Mouse (Mus musculus) R1 (cell line): Measurements from ENCODE around the gene Ctsz.

ENCODE experiments used
- DNase-seq: peaks from one replicate; pipeline ENCODE4 v3.0.0-alpha.2; 2018; ENCODE audit warnings: low read depth, low spot score

Gene Ctsz

DNA sequence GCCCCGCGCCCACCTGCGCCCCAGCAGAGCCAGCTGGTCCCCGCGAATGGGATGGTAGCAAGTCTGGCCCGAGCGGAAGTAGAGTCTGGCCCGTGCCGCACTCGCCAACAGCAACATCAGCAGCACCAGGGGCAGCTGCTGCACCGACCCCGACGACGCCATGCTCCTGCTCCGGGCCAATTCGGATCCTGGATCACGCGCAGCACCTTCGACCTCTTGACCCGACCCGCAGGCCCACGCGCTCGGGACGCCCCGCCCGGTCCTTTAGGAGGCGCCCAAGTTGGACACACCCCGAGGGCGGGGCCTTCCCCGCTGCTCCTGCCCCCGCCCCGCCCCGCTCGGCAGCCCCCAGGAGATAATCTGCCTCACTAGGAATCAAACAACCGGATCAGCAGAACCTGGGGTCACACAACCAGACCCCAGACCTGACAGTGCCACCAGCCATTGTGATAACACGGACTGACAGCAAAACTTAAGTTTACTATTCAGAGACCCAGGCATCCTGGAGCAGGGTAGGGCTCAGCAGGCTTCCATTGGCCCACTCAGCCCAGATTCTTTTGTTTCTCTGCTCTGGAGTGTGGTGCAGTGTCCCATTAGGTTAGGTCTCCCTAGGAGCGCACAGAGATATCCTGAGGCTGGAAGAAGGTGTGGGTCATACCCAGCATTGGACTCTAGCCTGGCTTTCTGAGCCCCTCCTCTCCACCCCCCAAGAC is at the start of gene Ctsz:
Ctsz (minus strand) TSS at position 303 of the 713 bp plus-strand sequence.
- DNase-seq, result peak; percentile 80

DNA sequence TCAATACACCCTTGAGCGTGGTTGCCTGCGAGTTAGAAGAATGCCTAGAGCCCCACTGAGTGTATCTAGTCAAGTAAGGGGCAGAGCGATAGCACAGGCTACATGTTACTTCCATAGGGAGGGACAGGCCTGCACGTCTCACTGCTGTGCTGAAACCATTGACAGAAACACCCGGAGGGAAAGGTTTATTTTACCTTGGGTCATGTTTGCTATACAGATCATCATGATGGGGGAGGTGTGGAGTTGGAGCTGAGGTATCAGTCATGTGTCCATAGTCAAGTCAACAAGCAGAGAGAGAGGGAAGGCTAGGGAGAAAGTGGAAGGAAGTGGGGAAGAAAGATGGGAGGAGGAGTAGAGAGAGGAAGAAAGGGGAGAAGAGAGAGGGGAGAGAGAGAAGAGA is 48.2 kb upstream of the Ctsz start:
- DNase-seq, result no peak

DNA sequence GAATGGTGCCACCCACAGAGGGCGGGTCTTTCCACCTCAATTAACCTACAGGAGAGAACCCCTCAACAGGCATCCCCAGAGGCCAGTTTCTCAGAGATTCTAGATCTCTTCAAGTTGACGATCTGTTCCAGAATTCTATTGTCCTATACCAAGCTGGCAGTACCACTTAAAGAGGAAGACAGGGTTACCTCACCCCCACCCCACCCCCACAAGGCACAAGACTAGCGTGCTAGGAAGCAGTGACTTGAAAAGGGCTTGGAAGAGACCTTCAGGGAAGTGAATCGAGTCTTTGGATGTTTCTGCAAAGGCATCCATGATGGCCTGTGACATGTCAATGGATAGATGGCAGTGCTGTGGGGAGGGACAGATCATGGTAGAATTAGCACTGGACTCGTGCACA is 39.9 kb upstream of the Ctsz start:
- DNase-seq, result no peak

DNA sequence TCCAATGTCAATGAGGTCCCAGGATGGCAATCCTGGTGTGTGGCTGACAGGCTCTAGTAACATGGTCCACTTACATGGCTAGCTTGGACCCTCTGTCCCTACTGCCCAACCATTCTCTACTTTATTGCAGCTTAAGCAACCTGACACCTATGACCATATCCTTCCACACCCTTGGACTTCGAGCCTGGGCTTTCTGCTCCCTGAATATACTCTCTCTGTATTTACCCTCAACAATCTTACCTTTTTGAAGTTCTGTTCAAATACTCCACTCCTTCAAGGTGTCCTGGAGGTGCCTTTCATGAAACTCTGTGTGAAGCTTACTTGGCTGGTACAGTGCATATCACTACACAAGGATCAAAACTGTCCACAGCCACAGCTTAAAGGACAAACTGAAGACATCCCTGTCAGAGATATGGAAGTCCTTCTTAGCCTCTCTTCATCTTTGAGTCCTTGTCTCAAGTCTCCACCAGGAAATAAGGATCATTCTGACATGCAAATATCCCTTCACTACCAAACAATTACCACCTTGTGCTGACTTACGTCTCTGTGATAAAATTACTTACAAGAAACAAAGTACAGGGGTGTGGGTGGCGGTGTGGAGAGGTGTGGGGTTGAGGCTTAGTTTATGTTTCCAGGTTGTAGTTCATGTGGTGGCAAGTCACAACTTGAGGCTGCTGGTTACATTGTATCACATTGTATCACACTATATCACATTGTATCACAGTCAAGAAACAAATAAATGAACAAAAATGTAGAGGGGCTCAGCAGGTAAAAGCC is 38.9 kb upstream of the Ctsz start:
- no peak for DNase-seq

DNA sequence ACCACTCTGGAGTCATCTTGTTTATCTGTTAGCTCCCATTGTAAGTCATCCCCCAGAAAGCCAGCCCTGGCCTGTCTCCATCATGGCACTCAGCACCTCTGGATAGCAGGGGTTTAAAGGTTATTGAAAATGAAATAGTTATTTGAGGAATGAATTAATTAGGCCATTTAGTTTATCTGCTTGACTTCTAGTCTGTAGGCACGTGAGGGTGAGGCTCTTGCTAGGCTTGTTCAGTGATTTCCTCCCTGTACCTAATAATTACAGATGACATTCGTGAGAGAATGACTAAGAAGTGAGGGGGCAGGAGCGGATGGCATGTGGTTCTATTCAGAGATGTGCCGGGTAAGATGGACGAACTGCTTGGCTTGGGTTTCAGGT is 34.7 kb upstream of the Ctsz start:
- DNase-seq, result no peak

DNA sequence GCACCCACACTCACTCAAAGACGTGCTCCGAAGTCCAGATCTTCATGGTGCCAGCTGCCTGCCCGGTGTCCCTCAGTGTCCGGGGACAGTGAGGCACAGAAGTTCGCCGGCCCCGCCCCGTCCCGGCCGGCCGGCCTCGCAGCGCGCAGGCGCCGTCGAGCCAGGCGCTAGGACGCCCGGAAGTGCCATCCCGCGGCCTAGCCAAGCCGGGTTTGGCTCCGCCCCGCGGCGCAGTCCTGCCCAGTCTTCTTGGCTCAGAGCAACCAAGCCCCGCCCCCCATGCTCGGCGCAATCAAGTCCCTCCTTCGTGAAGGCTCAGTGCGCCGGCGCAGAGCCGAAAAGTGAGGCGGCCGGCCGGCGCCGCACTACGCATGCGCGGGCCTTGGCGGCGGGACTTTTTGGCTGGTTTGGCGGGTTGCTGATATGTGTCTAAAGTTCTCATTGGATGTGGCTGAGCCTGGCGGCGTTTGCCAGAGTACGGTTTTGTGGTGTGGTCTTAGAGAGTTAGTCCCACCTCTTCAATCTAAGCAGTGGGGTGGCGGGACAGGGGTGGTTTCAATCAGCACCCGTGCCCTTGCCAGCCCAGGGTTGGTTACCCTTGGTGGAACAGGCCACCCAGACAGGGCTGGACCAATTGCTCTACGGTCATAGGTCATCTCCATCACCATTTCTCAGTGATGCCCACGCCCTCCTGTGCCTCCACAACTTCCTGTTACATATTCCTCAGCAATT is 34.1 kb upstream of the Ctsz start, which contains the start of gene Prelid3b:
Prelid3b (minus strand) TSS at position 264 of the 732 bp plus-strand sequence.
- peak; percentile 99 for DNase-seq

DNA sequence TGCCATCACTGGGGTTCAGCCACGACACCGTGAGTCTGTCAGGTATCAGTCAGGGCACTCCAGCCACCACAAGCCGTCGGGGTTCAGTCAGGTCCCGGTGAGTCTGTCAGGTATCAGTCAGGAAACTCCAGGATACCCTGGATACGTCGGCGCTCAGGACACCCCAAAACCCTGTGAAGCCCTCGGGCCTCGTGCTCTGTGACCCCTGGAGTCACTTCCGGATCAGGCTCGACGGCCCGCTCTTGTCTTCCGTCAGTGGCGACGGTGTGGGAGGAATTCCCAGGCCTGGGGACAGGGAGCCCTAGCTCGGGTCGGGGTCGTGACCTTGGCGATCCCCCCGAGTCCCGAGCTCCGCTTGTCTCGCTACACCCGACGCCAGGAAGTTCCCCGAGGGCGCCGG is 33.6 kb upstream of the Ctsz start:
- no peak for DNase-seq

DNA sequence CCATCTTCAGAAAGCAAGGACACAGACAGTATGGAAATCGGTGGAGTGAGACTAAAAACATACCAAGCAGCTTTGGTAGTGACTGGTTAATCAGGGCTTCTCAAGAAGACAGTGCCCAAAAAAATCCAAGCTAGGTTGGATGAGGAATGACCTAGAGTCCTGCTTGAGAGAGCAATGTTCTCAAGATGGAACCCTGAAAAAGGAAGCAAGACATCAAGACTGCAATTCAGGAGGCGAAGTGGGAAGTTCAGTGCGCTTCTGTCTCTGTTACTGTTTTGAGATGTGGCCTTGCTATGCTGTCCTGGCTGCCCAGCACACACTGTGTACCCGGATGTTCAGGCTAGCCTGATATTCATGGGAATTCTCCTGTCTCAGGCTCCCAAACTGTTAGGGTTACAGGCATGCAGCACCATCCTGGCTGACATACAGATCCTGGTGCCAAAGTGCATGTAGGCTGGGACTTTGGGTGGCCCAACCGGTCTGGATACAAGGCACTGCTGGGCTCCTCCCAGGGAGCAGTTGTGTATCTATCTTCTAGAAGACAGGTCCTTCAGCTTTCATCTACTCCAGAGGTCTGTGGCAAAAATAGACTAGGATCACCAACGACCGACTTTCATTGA is 32.1 kb upstream of the Ctsz start:
- DNase-seq, result no peak

DNA sequence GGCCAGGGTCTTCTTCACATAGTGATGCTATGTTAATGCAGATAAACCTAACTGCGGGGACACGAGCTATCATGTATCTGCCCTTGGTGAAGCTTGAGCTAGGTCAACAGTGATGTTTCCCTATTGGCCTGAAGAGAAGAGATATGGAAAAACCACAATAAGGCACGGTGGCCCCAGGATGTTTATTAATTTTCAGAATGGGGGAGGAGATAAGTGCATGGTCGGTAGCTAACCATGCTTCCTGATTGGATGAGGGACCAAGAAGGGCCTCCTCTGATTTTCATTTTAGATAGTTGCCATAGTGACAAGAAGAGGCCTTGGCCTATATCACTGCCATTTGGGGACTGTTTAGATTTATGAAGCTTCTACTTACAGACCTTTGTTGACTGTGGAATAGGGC is 31.5 kb upstream of the Ctsz start:
- no peak for DNase-seq

DNA sequence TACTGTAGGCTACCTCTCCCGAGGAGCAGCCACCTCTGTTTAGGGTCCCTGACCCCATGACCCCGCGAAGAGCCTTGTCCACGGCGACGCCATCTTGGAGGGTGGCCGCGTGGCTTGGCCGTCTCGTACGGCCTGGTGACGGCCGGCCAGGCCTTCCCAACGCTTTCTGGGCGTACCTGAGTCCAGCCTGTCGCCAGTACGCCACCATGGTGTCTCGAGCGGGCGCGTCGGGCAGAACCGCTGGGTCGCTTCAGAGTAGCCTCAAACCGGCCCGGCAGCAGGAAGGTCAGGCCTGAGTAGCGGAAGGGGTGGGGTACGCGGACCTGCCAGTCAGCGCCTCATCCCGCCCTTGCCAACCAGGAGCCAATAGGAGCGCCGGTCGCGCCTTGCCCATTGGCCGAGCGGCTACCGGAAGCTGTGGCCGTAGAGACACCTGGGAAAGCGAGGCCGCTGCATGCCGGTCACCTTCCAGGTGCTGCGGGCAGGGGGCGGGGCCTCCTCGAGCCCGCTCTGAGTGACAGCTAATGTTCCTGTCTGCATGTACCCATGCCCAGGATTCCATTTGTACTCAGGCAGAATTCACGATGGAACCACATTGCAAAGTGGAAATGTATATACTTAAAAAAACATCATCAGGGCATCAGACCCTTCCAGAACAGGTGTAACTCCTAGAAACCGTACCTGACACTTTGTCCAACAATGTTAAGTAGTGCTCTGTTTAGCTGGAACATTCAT is 25.1 kb upstream of the Ctsz start, which contains the start of gene Atp5e:
Atp5e (minus strand) TSS at position 317 of the 735 bp plus-strand sequence.
- DNase-seq, result peak; percentile 96

DNA sequence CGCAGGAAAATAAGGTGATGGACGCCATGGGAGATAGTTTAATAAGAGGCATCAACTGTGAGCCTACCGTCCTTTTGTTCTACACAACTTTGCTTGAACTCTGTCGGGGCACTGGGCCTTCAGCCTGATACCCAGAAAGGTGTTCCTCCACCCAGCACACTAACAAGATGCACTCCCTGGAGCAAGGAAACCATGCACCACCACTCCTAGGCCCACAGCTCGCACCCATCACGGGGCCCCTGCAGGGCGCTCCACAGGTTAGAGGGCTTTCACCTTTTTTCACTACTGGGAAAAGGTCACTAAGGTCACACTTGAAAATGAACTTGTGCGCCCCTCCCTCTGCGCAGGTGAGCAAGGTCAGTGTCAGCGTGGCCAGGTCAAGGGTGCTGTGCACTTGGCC is 24.5 kb upstream of the Ctsz start:
- no peak for DNase-seq

DNA sequence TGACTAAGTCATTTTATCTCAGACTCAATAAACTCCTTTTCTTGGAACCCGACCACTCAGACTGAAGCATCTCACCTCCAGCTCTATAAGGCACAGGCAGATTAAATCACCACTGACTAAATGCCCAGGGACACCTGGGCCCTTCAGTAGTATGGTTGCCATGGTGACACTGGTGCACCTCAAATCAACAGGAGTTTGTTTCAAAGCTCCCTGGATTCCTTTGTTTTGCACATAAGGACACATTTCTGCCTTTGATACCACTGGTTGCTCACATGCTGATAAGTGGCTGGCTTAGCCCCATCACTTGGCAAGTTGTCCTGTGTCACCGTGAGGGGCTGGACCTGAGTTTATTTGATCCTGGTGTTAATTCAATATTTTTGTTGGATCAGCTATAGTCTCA is 20.5 kb upstream of the Ctsz start:
- DNase-seq, result peak; percentile 67

DNA sequence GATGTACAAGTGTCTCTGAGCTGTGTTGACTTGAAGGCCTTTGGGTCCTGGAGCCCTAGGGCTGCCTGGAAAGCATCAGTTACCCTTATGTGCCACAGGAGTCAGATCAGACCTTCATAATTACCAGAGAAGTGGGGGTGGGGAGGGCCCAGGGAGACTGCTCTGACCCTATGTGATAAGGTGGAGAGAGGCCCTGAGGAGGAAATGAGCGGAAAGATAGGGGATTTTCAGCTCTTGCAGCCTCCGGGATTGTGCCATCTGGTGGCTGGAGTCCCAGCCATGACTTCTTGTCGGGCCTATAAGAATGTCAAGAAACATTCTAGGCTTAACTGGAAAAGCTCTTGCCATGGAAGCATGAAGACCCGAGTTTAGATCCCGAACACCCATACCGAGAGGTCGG is 14.8 kb upstream of the Ctsz start:
- DNase-seq, result no peak

DNA sequence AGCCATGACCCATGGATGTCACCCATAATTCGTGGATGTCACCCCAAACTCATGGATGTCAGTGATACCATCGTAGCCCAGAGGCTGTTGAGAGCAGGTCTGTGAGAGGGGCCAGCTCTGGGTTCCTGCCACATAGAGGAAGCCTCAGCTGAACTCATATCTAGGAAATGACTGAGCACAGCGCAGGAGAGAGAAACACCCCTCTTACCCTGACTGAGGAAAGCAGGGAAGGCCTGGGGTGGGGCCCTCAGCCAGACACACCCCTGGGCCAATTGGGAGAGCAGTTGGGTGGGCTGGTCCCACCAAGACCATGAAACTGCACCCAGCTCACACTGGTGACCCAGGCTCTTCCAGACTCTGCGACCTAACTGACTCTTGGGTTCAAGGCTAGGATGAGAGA is 11.5 kb upstream of the Ctsz start, which contains the start of gene Tubb1:
Tubb1 (plus strand) TSS at position 343 of the 400 bp plus-strand sequence.
- DNase-seq, result no peak

DNA sequence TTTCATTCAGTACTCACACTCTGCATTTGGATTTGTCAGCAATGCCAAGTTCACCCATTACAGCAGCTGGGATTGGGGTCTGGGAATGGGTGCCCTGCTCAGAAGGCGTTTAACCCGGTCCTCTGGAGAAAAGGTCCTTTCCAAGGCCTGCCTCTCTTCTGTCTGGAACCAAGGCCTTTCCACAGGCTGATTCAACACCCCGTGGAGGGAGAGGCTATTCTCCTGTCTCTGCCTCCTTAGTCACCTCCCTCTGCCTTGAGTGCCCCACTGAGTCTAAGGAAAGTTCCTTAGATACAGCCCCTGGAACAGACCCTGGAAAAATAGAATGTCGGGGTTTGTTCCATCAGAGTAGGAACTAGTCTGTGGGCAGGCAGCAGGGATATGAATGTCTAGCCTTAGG is 9.6 kb upstream of the Ctsz start:
- no peak for DNase-seq

DNA sequence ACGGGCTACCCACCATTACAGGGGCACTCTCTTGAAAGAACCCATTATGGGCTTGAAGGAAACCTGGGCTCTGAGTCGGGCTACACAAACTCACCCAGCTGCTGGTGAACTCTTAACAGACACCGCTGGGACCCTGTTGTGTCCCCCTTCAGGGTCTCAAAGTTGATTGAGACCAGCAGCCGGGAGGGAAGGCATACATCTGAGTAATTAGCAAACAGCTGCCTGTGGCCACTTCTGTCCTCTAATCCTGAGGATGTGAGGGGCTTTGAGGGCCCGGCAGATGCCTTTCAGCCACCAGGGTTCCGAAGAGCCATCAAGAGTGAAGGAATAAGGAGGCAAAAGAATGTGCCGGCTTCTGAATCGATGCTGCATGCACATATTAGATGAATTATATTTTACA is 8.1 kb upstream of the Ctsz start:
- no peak for DNase-seq

DNA sequence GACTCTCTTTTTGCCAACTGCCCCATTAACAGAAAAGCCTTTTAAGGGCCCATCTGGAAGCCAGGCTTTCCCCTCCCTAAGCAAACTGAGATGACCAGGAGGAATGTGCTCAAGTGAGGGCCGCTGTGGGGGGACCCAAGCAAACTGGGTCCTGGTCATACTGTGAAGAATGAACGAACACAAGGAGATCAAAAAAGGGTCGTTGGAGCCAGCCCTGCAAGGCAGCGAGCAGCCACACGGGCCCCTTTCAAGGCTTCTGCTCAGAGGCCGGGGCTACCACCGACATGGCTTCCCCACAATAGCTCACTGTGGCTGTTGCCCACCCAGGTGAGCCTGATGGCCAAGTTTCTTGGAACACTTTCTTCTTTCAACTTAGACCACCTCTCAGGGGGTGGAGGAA is 7.7 kb upstream of the Ctsz start:
- DNase-seq, result no peak

DNA sequence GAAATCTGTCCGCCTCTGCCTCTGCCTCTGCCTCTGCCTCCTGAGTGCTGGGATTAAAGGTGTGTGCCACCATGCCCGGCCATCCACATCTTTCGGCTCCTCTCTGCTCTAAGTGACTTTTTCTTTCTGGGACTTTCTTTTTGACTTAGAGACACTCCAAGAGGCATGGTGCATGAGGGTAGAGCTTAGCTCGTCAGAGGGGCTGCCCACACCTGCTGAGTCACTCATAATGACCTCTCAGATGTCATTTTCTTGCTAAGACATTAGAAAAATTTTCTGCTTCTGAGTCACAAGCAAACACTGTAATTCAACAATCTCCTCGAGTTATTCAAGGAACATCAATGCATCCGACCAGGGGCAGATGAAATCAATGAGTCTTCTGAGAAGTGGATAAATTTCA is 6.2 kb upstream of the Ctsz start:
- DNase-seq, result no peak

DNA sequence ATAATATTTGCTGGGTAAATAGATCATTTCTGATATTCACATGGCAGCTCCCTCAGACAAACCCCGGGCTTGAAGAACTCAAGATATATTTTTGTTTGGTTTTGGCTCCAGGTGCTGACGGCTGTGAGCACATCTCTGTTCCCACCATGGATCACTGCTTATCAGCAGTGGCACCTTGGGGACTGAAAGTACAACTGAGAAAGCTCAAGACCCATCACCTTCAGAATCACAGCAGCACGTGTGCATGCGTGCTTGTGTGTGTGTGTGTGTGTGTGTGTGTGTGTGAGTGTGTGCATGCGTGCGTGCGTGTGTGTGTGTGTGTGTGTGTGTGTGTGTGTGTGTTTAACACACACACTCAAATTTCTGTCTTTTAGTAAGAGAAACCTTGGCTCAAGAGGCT is 5.5 kb upstream of the Ctsz start:
- no peak for DNase-seq

DNA sequence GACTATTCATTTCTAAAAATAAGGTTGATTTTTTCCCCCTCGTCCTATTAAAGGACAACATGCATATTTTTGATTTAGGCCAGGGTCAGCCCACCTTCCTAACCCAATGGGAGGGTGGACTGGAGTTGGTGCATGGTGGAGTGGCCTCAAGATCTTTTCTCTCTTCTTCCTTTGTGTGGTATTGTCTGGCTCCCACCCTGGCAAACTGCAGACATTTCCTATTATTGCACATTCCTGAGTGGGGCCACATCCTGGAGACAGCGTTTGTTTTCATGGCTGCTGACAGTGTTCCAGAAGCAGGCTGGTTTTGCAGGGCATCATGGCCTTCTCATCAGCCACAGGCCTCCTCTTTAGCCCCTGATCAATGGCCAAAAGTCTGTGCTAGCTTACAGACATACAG is 4.2 kb upstream of the Ctsz start:
- DNase-seq, result no peak

DNA sequence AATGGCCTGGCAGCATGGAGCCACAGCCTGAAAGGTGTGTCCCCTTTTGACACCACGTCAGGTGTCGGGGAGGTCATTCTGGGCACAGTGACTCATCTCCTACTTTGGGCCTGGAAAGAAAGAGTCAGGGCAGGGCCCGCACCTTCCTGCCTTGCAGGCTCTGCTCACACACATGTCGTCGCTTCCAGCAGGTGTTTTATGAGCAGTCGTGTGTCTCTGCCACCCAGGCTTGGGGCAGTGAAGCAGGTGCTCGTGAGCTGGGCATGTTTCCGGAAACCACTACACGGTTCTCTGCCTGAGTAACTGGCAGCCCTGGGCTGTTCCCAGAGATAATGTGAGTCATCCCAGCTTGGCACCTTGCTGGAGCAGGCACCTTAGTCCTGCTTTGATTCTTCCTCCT is 3.6 kb upstream of the Ctsz start:
- DNase-seq, result no peak
